Mouse (Mus musculus) lung, embryonic 15.5 days (tissue): ENCODE results near the gene Rnf2. TPM values are rescaled to one million over a fixed set of nuclear protein-coding genes. Genes with fewer than 3 reads are reported as not detected.

ENCODE experiments used
- ATAC-seq: fragments of 200-750 bp; cut with Nextera tagmentation; 2 replicates; pipeline ENCODE4 v1.8.0; 2017; ENCODE audit warnings: moderate number of reproducible peaks, borderline replicate concordance; ENCODE audit not compliant: low FRiP score, low TSS enrichment; ENCODE audit errors: extremely low read depth
- H3K27ac ChIP-seq: fragments of 300-500 bp; sonication (generic); 2 replicates; pipeline ENCODE4 v1.5.1; 2015; ENCODE audit warnings: moderate library complexity, mild to moderate bottlenecking, inconsistent platforms
- H3K27me3 ChIP-seq: fragments of 300-500 bp; sonication (generic); 2 replicates; pipeline ENCODE4 v1.6.1; 2015; ENCODE audit warnings: inconsistent platforms
- H3K36me3 ChIP-seq: fragments of 300-500 bp; sonication (generic); 2 replicates; pipeline ENCODE4 v1.6.1; 2015; ENCODE audit warnings: inconsistent platforms
- H3K4me1 ChIP-seq: fragments of 300-500 bp; sonication (generic); 2 replicates; pipeline ENCODE4 v1.6.1; 2015; ENCODE audit warnings: inconsistent platforms
- H3K4me2 ChIP-seq: fragments of 300-500 bp; sonication (generic); 2 replicates; pipeline ENCODE4 v1.6.1; 2015; ENCODE audit warnings: inconsistent platforms, mild to moderate bottlenecking, moderate library complexity
- H3K4me3 ChIP-seq: fragments of 300-500 bp; sonication (generic); 2 replicates; pipeline ENCODE4 v1.5.1; 2015; ENCODE audit warnings: mild to moderate bottlenecking, inconsistent platforms
- H3K9ac ChIP-seq: fragments of 300-500 bp; sonication (generic); 2 replicates; pipeline ENCODE4 v1.6.1; 2015; ENCODE audit warnings: inconsistent platforms
- H3K9me3 ChIP-seq: fragments of 300-500 bp; sonication (generic); 2 replicates; pipeline ENCODE4 v1.6.1; 2016; ENCODE audit warnings: inconsistent platforms
- WGBS: fragments of 180-500 bp; shearing (Covaris S2); methylation state at CpG from one replicate; pipeline ENCODE4 v1.1.7; 2015; 5-methylcytosine and 5-hydroxymethylcytosine counted together
- polyA plus RNA-seq: library from polyadenylated mRNA; unstranded; fragments of >200 nt; fragmentation: Nextera tagmentation; extraction: Ambion mirVana; gene quantifications from 2 replicates; pipeline ENCODE4 v1.2.1, GENCODE M21; 2015

The Rnf2 gene
- polyA plus RNA-seq, 1 experiment from 2014 or later = 81.6 TPM

GRCm38 (mm10) chr1:151510811-151511210 is 10.1 kb upstream of the Rnf2 start:
- Histone ChIP-seq H3K36me3 (no peaks in the 10 kb centered on the region), H3K4me1 (no peaks in the 10 kb centered on the region), H3K9me3 (no peaks in the 10 kb centered on the region), H3K27ac (no peak overlapping the region), H3K27me3 (no peaks in the 10 kb centered on the region), H3K4me3 (no peak overlapping the region), H3K9ac (no peak overlapping the region), H3K4me2 (no peak overlapping the region)
- ATAC-seq = no peak
- 28% methylated on average over 4 of the region's 4 CpGs for WGBS

- under 1% methylated on average over 59 of the region's 59 CpGs for WGBS
- Histone ChIP-seq H3K27me3 (no peaks in the 10 kb centered on the region), H3K9me3 (no peaks in the 10 kb centered on the region), H3K36me3 (no peaks in the 10 kb centered on the region), H3K4me2 (peak overlapping the region; percentile 52), H3K4me3 (peak overlapping the region; percentile 96), H3K9ac (peak overlapping the region; percentile 98), H3K4me1 (peaks cover 23% of the 10 kb centered on the region), H3K27ac (peak overlapping the region; percentile 99)
- ATAC-seq = peak; percentile 63
Measured at GRCm38 (mm10) chr1:151499815-151500501, 797 bp downstream of the Rnf2 start.

- no peak overlapping the region for H3K9ac ChIP-seq
- 71% methylated on average over 3 of the region's 3 CpGs for WGBS
- H3K27ac ChIP-seq = no peak overlapping the region
- H3K4me3 ChIP-seq = no peak overlapping the region
- no peaks in the 10 kb centered on the region for H3K27me3 ChIP-seq
- no peaks in the 10 kb centered on the region for H3K36me3 ChIP-seq
- H3K4me1 ChIP-seq = peaks cover 27% of the 10 kb centered on the region
- no peaks in the 10 kb centered on the region for H3K9me3 ChIP-seq
- peak overlapping the region; percentile 45; the same call in 1 of the 2 replicates for H3K4me2 ChIP-seq
- no peak for ATAC-seq
Measured at GRCm38 (mm10) chr1:151498381-151498780, 2.4 kb downstream of the Rnf2 start.

GRCm38 (mm10) chr1:151497942-151498341 is 2.8 kb downstream of the Rnf2 start:
- Histone ChIP-seq H3K4me1 (peaks cover 27% of the 10 kb centered on the region), H3K36me3 (no peaks in the 10 kb centered on the region), H3K4me2 (no peak overlapping the region), H3K27ac (no peak overlapping the region), H3K9ac (no peak overlapping the region), H3K9me3 (no peaks in the 10 kb centered on the region), H3K27me3 (no peaks in the 10 kb centered on the region), H3K4me3 (no peak overlapping the region)
- ATAC-seq = no peak
- whole genome bisulfite sequencing = 61% methylated on average over 2 of the region's 2 CpGs

- no peaks in the 10 kb centered on the region for H3K36me3 ChIP-seq
- WGBS = 80% methylated on average over 8 of the region's 8 CpGs
- H3K9ac ChIP-seq = no peak overlapping the region
- no peaks in the 10 kb centered on the region for H3K9me3 ChIP-seq
- H3K27ac ChIP-seq = no peak overlapping the region
- H3K27me3 ChIP-seq = no peaks in the 10 kb centered on the region
- no peak overlapping the region for H3K4me3 ChIP-seq
- no peak for ATAC-seq
- peaks cover 27% of the 10 kb centered on the region for H3K4me1 ChIP-seq
- no peak overlapping the region for H3K4me2 ChIP-seq
Measured at GRCm38 (mm10) chr1:151497028-151497427, 3.7 kb downstream of the Rnf2 start.

GRCm38 (mm10) chr1:151495635-151496285 is 5.0 kb downstream of the Rnf2 start:
- Histone ChIP-seq H3K36me3 (no peaks in the 10 kb centered on the region), H3K4me3 (no peak overlapping the region), H3K9me3 (no peaks in the 10 kb centered on the region), H3K27ac (no peak overlapping the region), H3K4me2 (no peak overlapping the region), H3K9ac (no peak overlapping the region), H3K27me3 (no peaks in the 10 kb centered on the region), H3K4me1 (peaks cover 27% of the 10 kb centered on the region)
- ATAC-seq = no peak
- 68% methylated on average over 2 of the region's 2 CpGs for WGBS

GRCm38 (mm10) chr1:151494711-151495110 is 6.0 kb downstream of the Rnf2 start:
- Histone ChIP-seq H3K9ac (no peak overlapping the region), H3K36me3 (no peaks in the 10 kb centered on the region), H3K9me3 (no peaks in the 10 kb centered on the region), H3K4me2 (no peak overlapping the region), H3K27ac (no peak overlapping the region), H3K4me3 (no peak overlapping the region), H3K27me3 (no peaks in the 10 kb centered on the region), H3K4me1 (peaks cover 30% of the 10 kb centered on the region)
- ATAC-seq = no peak
- 52% methylated on average over 6 of the region's 6 CpGs for WGBS

- Histone ChIP-seq H3K4me3 (no peak overlapping the region), H3K9me3 (no peaks in the 10 kb centered on the region), H3K4me1 (peaks cover 29% of the 10 kb centered on the region), H3K27ac (no peak overlapping the region), H3K4me2 (no peak overlapping the region), H3K27me3 (no peaks in the 10 kb centered on the region), H3K36me3 (no peaks in the 10 kb centered on the region), H3K9ac (no peak overlapping the region)
- no peak for ATAC-seq
Measured at GRCm38 (mm10) chr1:151493826-151494225, 6.9 kb downstream of the Rnf2 start.

- Histone ChIP-seq H3K27me3 (no peaks in the 10 kb centered on the region), H3K36me3 (no peaks in the 10 kb centered on the region), H3K9ac (no peak overlapping the region), H3K27ac (no peak overlapping the region), H3K4me2 (no peak overlapping the region), H3K4me1 (peaks cover 30% of the 10 kb centered on the region), H3K9me3 (no peaks in the 10 kb centered on the region), H3K4me3 (no peak overlapping the region)
- ATAC-seq = no peak
- WGBS = 36% methylated on average over 1 of the region's 1 CpGs
Measured at GRCm38 (mm10) chr1:151492419-151492818, 8.3 kb downstream of the Rnf2 start.

GRCm38 (mm10) chr1:151489806-151490205 is 10.9 kb downstream of the Rnf2 start:
- Histone ChIP-seq H3K36me3 (no peaks in the 10 kb centered on the region), H3K9me3 (no peaks in the 10 kb centered on the region), H3K27ac (no peak overlapping the region), H3K4me2 (no peak overlapping the region), H3K9ac (no peak overlapping the region), H3K27me3 (no peaks in the 10 kb centered on the region), H3K4me1 (peaks cover 20% of the 10 kb centered on the region), H3K4me3 (no peak overlapping the region)
- ATAC-seq = no peak
- WGBS = 53% methylated on average over 6 of the region's 6 CpGs

GRCm38 (mm10) chr1:151484754-151485153 is 16.0 kb downstream of the Rnf2 start:
- H3K36me3 ChIP-seq = 0 out of 2 replicates have a peak, but pooled peaks cover 4% of the 10 kb centered on the region

GRCm38 (mm10) chr1:151483568-151483967 is 17.2 kb downstream of the Rnf2 start:
- Histone ChIP-seq H3K27me3 (no peaks in the 10 kb centered on the region), H3K4me2 (no peak overlapping the region), H3K9me3 (no peaks in the 10 kb centered on the region), H3K4me1 (peaks cover 9% of the 10 kb centered on the region; the same call in 1 of the 2 replicates), H3K4me3 (no peak overlapping the region), H3K9ac (no peak overlapping the region), H3K36me3 (0 out of 2 replicates have a peak, but pooled peaks cover 4% of the 10 kb centered on the region), H3K27ac (no peak overlapping the region)
- ATAC-seq = no peak
- 66% methylated on average over 1 of the region's 1 CpGs for WGBS

More at GRCm38 (mm10) chr1:151484754-151485153, 16.0 kb downstream of the Rnf2 start:
- no peak overlapping the region for H3K27ac ChIP-seq
- 80% methylated on average over 5 of the region's 5 CpGs for WGBS
- no peaks in the 10 kb centered on the region for H3K9me3 ChIP-seq
- H3K4me1 ChIP-seq = peaks cover 15% of the 10 kb centered on the region
- H3K4me3 ChIP-seq = no peak overlapping the region
- H3K9ac ChIP-seq = no peak overlapping the region
- no peaks in the 10 kb centered on the region for H3K27me3 ChIP-seq
- no peak overlapping the region for H3K4me2 ChIP-seq
- ATAC-seq = no peak
